Mouse (Mus musculus): ENCODE data around the gene Ly6g6d. TPM values are rescaled to one million over a fixed set of nuclear protein-coding genes. Genes with fewer than 3 reads are reported as not detected.
A peak's percentile ranks its signal among the peaks of the same experiment; 100 is the strongest.
"Not testable (repeated sequence)": the region's sequence is repeated elsewhere in the genome, so short reads cannot be mapped to it uniquely, and the experiment has no call there.

The Ly6g6d gene
- polyA plus RNA-seq (2015; fragmentation: Nextera tagmentation; extraction: Ambion mirVana): 1.1 and 2.4 TPM in 2 replicates

DNA sequence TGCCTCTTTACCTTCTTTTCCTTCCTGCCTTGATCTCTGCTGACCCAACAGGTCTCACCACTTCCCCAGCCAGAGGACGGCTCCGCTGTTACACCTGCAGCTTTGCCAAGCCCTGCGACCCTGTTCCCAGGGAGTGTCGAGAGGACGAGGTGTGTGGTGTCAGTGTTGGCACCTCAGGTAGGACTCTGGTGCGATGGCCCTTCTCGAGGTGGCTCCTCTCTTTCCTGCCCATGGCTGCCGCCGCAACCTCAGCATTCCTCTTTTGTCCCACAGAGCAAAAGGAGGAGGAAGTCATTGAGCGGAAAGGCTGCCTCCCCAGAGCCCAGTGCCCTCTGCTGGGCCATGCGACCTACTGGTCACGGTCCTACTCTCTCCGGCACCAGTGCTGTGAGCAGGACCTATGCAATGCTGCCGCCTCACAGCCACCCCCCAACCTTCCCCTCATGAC lies at the start of gene Ly6g6d:
Ly6g6d (minus strand) TSS at position 280 of the 448 bp plus-strand sequence.
- H3K36me3 ChIP-seq: no peaks in the 10 kb centered on the region
- H3K4me2 ChIP-seq: peak within 1 kb of the TSS; percentile 30
- 8% methylated on average over 14 of the region's 14 CpGs for WGBS
- H3K27me3 ChIP-seq: 0 out of 2 replicates have a peak, but pooled peaks cover 5% of the 10 kb centered on the region
- peak within 1 kb of the TSS; percentile 27; the same call in 1 of the 2 replicates for H3K27ac ChIP-seq
- H3K4me1 ChIP-seq: peaks cover 23% of the 10 kb centered on the region
- no peaks in the 10 kb centered on the region for H3K9me3 ChIP-seq
- peak within 1 kb of the TSS; percentile 15 for H3K4me3 ChIP-seq
- ATAC-seq (ENCODE audit: insufficient number of reproducible peaks, low FRiP score, low TSS enrichment, low read depth): no peak
- no peak within 1 kb of the TSS for H3K9ac ChIP-seq

DNA sequence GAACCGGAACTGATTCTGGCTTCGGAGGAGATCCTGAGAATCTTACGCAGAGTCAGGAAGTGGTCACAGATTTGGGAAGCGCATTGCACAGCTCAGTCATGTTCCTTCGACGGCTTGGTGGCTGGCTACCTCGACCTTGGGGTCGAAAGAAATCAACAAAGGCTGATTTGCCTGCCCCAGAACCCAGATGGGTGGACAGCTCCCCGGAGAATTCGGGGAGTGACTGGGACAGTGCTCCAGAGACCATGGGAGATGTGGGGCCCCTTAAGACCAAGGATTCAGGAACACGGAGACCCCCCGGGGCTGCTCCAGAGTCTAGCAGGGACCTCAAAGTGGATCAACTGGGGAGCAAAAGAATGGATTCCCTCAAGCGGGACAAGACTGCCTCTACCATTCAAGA lies 49.2 kb upstream of the Ly6g6d start:
- H3K27me3 ChIP-seq: no peaks in the 10 kb centered on the region
- peak overlapping the region; percentile 67 for H3K4me3 ChIP-seq
- peaks cover 37% of the 10 kb centered on the region for H3K4me1 ChIP-seq
- H3K4me2 ChIP-seq: peak overlapping the region; percentile 65
- H3K9ac ChIP-seq: peak overlapping the region; percentile 76; the same call in 1 of the 2 replicates
- WGBS: 70% methylated on average over 13 of the region's 13 CpGs
- H3K27ac ChIP-seq: peak overlapping the region; percentile 90; the same call in 1 of the 2 replicates
- ATAC-seq (ENCODE audit: insufficient number of reproducible peaks, low FRiP score, low TSS enrichment, low read depth): no peak
- H3K36me3 ChIP-seq: peaks cover 32% of the 10 kb centered on the region
- H3K9me3 ChIP-seq: no peaks in the 10 kb centered on the region

DNA sequence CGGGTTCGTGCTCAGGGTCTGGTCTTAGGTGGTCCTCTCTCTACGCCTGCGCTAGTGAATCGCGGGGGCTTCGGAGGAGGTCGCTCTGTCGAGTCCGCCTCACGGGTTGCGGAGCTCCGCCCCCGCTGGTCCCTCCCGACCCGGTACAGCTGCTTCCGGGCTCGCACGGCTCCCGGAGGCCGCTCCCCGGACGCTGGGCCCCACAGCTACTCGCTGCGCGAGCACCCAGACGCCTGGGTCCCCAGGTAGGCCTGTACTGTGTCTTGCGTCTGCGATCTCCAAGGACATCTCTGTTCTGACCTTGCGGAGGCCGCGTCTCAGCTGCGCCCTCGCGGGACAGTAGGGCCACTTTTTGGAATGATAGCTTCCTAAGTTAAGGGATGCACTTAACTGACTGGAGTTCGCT lies 48.3 kb upstream of the Ly6g6d start, which contains the start of gene D17H6S53E:
D17H6S53E (plus strand) TSS at position 168 of the 406 bp plus-strand sequence.
- WGBS: under 1% methylated on average over 36 of the region's 36 CpGs
- Histone ChIP-seq H3K4me2 (peak within 1 kb of the TSS; percentile 65), H3K4me3 (peak within 1 kb of the TSS; percentile 67), H3K27me3 (no peaks in the 10 kb centered on the region), H3K9me3 (no peaks in the 10 kb centered on the region), H3K4me1 (peaks cover 41% of the 10 kb centered on the region), H3K9ac (peak within 1 kb of the TSS; percentile 76), H3K27ac (peak within 1 kb of the TSS; percentile 90), H3K36me3 (peaks cover 32% of the 10 kb centered on the region)
- peak; percentile 71 for ATAC-seq (ENCODE audit: insufficient number of reproducible peaks, low FRiP score, low TSS enrichment, low read depth)

DNA sequence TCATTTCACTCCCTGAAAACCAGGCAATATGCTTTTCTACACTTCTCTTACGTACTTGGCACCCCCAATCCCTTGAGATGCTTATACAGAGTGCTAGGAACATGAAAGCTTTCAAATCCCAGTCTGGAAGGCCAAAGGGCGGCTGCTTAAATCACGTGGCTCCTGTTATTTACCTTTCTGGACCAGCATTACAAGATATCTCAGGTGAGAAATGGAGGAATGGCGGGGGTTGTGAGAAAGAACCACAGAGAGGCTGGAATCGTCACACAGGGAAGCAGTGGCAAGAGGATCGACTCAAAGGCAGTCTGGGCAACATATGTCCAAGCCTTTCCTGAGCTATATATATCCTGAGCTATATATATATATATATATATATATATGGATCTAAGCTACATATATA lies 47.7 kb upstream of the Ly6g6d start:
- 0 out of 2 replicates have a peak overlapping the region, but pooled peaks have one; percentile 76 for H3K9ac ChIP-seq
- H3K27ac ChIP-seq: peak overlapping the region; percentile 90

DNA sequence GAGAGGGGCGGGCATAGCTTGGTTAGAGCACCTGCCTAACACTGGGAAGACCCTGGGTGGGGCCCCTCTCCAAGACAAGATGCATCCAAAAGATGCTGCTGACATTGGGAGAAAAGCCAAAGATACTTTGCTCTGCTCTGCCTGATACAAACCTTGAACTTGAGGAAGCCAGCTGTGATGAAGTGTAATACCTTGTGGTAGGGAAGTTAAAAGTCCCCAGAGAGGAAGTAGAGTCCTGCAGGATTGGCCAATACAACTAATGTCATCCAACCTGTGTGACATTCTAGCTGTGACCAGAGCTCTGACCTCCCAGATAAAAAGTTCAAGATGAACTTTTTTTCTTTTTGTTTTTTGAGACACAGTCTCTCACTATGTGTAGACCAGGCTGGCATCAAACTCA lies 47.2 kb upstream of the Ly6g6d start:
- WGBS: 93% methylated on average over 1 of the region's 1 CpGs

More for the DNA sequence above, 47.7 kb upstream of the Ly6g6d start:
- Histone ChIP-seq H3K4me1 (peaks cover 42% of the 10 kb centered on the region), H3K4me2 (peak overlapping the region; percentile 65), H3K4me3 (peak overlapping the region; percentile 67), H3K36me3 (peaks cover 32% of the 10 kb centered on the region), H3K27me3 (no peaks in the 10 kb centered on the region), H3K9me3 (no peaks in the 10 kb centered on the region)
- ATAC-seq (ENCODE audit: insufficient number of reproducible peaks, low FRiP score, low TSS enrichment, low read depth): no peak
- 26% methylated on average over 6 of the region's 6 CpGs for WGBS

DNA sequence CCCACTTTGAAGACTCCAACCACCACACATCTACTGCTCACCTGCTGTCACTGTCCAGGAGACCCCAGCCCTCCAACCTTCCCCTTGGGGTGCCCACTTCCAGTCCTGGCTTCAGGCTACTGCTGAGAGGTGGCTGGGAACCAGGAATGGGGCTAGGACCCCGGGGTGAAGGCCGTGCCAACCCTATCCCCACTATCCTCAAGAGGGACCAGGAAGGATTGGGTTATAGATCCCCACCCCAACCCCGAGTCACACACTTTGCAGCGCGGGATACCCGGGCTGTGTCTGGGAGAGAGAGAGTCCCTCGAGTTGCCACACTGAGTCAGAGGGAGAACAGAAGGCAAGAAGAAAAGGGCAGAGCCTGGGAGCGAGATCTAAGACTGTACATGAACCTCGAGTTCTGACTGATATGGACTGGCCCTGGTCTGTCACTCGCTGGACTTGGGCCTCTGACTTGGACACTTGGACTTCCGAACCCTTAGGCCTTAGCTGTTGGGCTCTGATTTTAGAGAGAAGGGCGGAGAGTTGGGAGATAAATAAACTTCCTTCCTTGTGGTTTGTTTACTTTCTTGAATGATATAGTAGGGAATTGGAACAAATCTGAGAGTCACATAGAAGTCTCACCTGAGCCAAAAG lies 46.5 kb upstream of the Ly6g6d start:
- H3K4me3 ChIP-seq; H3K4me2 ChIP-seq; H3K27ac ChIP-seq; H3K9ac ChIP-seq; ATAC-seq (ENCODE audit: insufficient number of reproducible peaks, low FRiP score, low TSS enrichment, low read depth); H3K9me3 ChIP-seq; H3K27me3 ChIP-seq: not testable (repeated sequence)
- Histone ChIP-seq H3K36me3 (peaks cover 26% of the 10 kb centered on the region), H3K4me1 (peaks cover 52% of the 10 kb centered on the region)
- 94% methylated on average over 12 of the region's 12 CpGs for WGBS

More for the DNA sequence above, 47.2 kb upstream of the Ly6g6d start:
- H3K4me2 ChIP-seq: peak overlapping the region; percentile 65
- H3K27ac ChIP-seq: peak overlapping the region; percentile 90; the same call in 1 of the 2 replicates
- peaks cover 27% of the 10 kb centered on the region for H3K36me3 ChIP-seq
- no peak overlapping the region for H3K9ac ChIP-seq
- ATAC-seq (ENCODE audit: insufficient number of reproducible peaks, low FRiP score, low TSS enrichment, low read depth): no peak
- no peak overlapping the region for H3K4me3 ChIP-seq
- no peaks in the 10 kb centered on the region for H3K27me3 ChIP-seq
- no peaks in the 10 kb centered on the region for H3K9me3 ChIP-seq
- peaks cover 47% of the 10 kb centered on the region for H3K4me1 ChIP-seq

DNA sequence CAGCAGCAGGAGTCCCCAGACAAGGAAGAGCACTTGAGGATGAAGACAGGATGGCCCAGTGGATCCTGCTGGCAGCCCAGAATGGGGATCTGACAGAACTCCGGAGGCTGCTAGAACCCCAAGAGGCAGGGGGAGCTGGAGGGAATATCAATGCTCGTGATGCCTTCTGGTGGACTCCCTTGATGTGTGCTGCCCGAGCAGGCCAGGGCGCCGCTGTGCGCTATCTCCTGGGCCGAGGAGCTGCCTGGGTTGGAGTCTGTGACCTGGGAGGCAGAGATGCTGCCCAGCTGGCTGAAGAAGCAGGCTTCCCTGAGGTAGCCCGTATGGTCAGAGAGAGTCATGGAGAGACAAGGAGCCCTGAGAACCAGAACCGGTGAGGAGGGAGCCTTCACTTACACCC lies 45.4 kb upstream of the Ly6g6d start:
- ATAC-seq (ENCODE audit: insufficient number of reproducible peaks, low FRiP score, low TSS enrichment, low read depth); H3K4me2 ChIP-seq; H3K9me3 ChIP-seq; H3K4me3 ChIP-seq; H3K27me3 ChIP-seq; H3K27ac ChIP-seq; H3K9ac ChIP-seq: not testable (repeated sequence)
- Histone ChIP-seq H3K4me1 (peaks cover 45% of the 10 kb centered on the region), H3K36me3 (peaks cover 29% of the 10 kb centered on the region)
- WGBS: 91% methylated on average over 9 of the region's 9 CpGs

DNA sequence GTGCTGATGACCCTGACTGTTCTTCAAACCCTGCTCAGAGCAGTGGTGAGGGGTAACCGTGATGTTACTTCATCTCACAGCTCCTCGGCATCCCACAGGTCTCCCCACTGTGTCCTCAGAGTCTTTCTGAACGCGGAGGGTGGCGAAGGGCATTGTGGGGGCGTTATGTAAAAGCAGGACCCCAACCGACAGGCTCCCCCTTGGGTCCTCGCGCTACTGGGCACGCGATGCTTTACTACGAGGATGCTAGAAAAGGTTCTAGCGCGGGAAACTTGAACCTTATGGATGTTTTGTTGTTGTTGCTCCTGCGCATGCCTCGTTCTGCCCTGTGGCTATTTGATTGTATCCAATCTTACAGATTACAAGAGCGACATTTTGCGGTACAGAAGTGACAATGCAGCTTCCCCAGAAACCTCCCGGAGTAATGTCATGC lies 44.0 kb upstream of the Ly6g6d start, which contains the start of gene Csnk2b:
Csnk2b (minus strand) TSS at position 183 of the 433 bp plus-strand sequence.
- H3K9ac ChIP-seq: peak within 1 kb of the TSS; percentile 94
- H3K9me3 ChIP-seq: no peaks in the 10 kb centered on the region
- peak within 1 kb of the TSS; percentile 90 for H3K4me2 ChIP-seq
- H3K36me3 ChIP-seq: peaks cover 39% of the 10 kb centered on the region
- H3K27ac ChIP-seq: peak within 1 kb of the TSS; percentile 93
- under 1% methylated on average over 19 of the region's 19 CpGs for WGBS
- ATAC-seq (ENCODE audit: insufficient number of reproducible peaks, low FRiP score, low TSS enrichment, low read depth): no peak
- no peaks in the 10 kb centered on the region for H3K27me3 ChIP-seq
- H3K4me3 ChIP-seq: peak within 1 kb of the TSS; percentile 87
- H3K4me1 ChIP-seq: peaks cover 34% of the 10 kb centered on the region

DNA sequence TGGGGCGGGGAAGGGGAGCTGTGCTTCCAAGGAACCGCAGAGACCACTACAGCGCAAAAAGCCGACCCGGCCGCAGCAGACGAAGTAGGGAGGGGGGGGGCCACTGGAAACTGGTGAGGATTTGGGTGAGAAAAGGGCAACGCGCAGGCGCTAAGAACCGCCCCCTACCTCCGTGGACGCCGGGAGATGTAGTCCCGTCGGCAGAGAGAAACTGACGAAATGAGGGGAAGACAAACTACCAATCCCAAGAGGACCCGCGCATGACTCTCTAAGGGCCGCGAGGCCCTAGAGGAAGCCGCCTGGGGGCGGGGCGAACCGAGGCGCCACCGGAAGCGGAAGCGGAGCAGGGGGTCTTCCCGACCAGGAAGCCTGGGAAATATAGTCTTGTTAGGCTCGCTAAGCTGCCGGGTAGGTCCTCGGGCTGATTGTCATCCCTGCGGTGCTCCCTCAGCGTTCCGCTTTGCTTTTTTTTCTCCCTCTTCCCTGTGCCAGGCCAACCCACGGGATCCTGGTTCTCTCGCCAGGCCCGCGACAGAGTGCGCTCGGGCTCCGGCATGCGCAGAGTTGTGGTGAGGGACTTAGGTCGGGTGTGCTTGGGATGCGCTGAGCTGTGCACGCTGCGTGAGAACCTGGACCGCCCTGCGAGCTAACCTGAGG lies 43.4 kb upstream of the Ly6g6d start, which contains the start of gene Gpank1:
Gpank1 (plus strand) TSS at position 313 of the 657 bp plus-strand sequence.
- no peaks in the 10 kb centered on the region for H3K9me3 ChIP-seq
- under 1% methylated on average over 50 of the region's 50 CpGs for WGBS
- no peaks in the 10 kb centered on the region for H3K27me3 ChIP-seq
- H3K4me2 ChIP-seq: peak within 1 kb of the TSS; percentile 90
- H3K4me1 ChIP-seq: peaks cover 30% of the 10 kb centered on the region
- H3K36me3 ChIP-seq: peaks cover 44% of the 10 kb centered on the region
- H3K4me3 ChIP-seq: peak within 1 kb of the TSS; percentile 87
- peak within 1 kb of the TSS; percentile 94 for H3K9ac ChIP-seq
- peak within 1 kb of the TSS; percentile 93 for H3K27ac ChIP-seq
- peak; percentile 96 for ATAC-seq (ENCODE audit: insufficient number of reproducible peaks, low FRiP score, low TSS enrichment, low read depth)

DNA sequence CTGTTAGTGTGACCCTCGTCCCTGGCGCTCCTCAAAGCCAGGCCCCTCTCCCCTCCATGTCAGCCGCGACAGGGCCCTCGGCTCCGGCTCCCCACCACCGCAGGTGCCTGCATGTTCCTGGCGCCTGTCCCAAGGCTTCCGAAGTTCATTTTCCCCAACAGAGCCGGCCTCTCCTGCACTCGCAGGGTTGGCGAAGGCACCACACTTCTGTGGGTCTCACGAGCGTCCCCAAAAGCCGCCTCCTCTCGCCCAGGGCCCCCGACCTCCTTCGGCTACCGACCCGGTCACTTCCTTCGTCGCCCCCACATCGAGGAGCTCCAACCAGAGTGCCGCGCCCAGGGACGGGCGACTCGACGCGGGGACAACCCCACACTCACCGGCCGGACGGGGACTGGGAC lies 42.9 kb upstream of the Ly6g6d start:
- under 1% methylated on average over 33 of the region's 33 CpGs for WGBS
- Histone ChIP-seq H3K9me3 (no peaks in the 10 kb centered on the region), H3K4me2 (peak overlapping the region; percentile 87), H3K36me3 (peaks cover 49% of the 10 kb centered on the region), H3K27me3 (no peaks in the 10 kb centered on the region), H3K4me3 (peak overlapping the region; percentile 87), H3K4me1 (peaks cover 29% of the 10 kb centered on the region), H3K9ac (peak overlapping the region; percentile 94), H3K27ac (peak overlapping the region; percentile 81)
- no peak for ATAC-seq (ENCODE audit: insufficient number of reproducible peaks, low FRiP score, low TSS enrichment, low read depth)

DNA sequence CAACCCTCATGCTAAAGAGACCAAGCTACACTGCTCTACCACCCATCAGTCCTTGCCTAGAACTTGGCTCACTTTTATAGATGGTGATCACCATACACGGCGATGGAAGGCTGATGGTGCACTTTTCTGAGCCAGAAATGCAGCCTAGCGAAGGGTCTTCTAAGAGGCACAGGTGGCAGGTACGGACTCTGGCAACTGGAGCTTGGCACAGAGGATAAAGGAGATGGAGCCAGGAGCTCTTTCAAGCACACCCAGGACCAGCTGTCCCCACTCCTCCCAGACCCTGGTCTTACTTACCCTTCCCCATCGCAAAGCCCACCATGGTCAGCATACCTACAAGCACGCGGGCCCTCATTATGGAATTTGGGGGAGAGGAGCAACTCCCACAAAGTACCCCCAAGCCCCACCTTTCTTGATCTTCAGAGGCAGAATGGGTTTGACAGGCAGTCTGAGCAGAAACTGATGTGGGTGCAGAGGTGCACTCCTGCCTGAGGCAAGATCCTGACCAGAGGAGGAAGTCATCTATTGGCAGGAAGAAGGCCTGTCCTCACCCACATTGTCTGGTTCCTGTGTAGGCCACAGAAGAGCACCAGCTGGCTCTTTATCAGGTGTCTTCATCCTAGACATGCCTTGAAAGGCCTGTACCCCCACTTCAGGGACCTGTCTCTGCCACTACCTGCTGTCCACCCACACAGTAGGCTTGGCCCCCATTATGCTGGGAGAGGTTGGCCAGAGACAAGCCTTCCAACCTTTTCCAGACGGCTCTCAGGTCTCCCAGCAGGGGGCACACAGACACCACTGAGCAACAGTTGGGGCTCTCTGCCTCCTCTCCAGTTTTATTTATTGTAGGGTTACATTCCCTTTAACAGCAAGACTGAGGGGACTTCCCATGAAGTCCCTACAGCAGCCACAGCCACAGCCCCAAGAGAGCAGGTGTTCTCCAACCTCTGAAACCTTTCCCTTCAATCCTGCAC lies 37.5 kb upstream of the Ly6g6d start, which contains the start of gene Ly6g5b:
Ly6g5b (minus strand) TSS at position 383 of the 974 bp plus-strand sequence.
- Histone ChIP-seq H3K9ac (no peak within 1 kb of the TSS), H3K36me3 (peaks cover 55% of the 10 kb centered on the region), H3K4me2 (no peak within 1 kb of the TSS), H3K27ac (no peak within 1 kb of the TSS), H3K9me3 (no peaks in the 10 kb centered on the region), H3K27me3 (no peaks in the 10 kb centered on the region), H3K4me1 (peaks cover 8% of the 10 kb centered on the region), H3K4me3 (no peak within 1 kb of the TSS)
- WGBS: 83% methylated on average over 8 of the region's 8 CpGs
- ATAC-seq (ENCODE audit: insufficient number of reproducible peaks, low FRiP score, low TSS enrichment, low read depth): no peak
